Mouse (Mus musculus) small intestine, adult 2 months (tissue): ENCODE data around the gene Prmt2.

ENCODE experiments used
- CTCF ChIP-seq: fragments of 200-500 bp; IDR thresholded peaks from 2 replicates; pipeline ENCODE4 v1.5.1; 2012; ENCODE audit warnings: low read depth, mild to moderate bottlenecking, control low read depth, inconsistent platforms, low read length, moderate library complexity, mixed read lengths; ENCODE audit not compliant: insufficient replicate concordance, insufficient read length; ENCODE audit errors: extremely low read depth
- POLR2A ChIP-seq: fragments of 200-500 bp; IDR thresholded peaks from 2 replicates; pipeline ENCODE4 v1.6.1; 2012; ENCODE audit warnings: low read depth, mild to moderate bottlenecking, control low read depth, inconsistent platforms, low read length, moderate library complexity

DNA sequence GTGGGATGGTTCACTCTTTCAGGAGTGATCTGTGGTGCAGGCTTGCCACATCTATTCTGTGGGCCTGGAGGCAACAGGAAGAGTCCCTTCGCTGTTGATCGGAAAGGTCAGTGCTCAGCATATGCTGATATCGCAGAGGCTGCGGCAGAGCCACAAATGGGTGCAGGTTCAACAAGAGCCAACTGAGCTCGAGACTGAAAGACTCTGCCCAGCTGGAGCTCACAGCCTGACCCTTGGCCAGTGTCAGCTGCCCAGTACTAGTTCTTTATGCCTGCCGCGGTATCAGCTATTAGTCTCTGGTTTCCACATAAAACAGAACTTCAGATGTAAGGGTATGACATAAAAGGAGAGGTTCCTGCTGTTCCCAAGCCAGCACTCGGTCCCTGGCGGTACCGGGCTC lies 37.6 kb upstream of the Prmt2 start:
- TF ChIP-seq CTCF (no peak), POLR2A (no peak)
